In the genomic region with DNA sequence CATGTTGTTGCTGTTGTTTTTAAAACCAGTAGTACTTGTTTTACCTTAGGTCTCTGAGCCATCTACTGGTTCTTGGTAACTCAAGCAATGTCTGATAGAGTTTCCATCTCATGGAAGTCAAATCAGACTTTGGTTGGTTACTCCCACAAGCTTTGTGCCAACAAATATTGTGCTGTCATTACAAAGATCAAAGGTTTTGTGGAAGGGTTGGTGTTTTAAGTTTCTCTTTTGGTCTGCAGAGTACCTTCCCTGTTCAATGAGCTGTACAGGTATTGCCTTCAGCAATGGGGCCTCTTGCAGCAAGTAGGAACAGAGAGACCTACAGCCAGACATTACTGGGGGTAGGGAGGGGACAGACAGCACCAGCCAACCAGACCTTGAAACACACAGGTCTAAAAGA, we compare ENCODE assay signal across 24 mouse cellular contexts. TPM values are rescaled to one million over a fixed set of nuclear protein-coding genes. Genes with fewer than 3 reads are reported as not detected.
DNase-seq lines count a peak whose midpoint lies in the region; ATAC-seq lines count a peak whose summit lies in the region.
"Had no signal": no experiment of that assay in that cellular context is flagged by ENCODE, and none has a peak within 500 bp of the region (broad histone marks: within the 10 kb centered on the region; RNA-seq: fewer than 3 reads in every experiment).

No protein-coding gene starts in this region.

- no peak overlapping the region for H3K4me2 ChIP-seq in kidney, embryonic 14.5 days (replicated peaks; ENCODE audit: low read depth, low read length)
- H3K4me2 ChIP-seq in forebrain, embryonic 12.5 days = no peak overlapping the region
- H3K4me2 ChIP-seq: embryonic facial prominence, embryonic 15.5 days; forebrain, embryonic 15.5 days; heart, embryonic 11.5 days; heart, embryonic 15.5 days; hindbrain, embryonic 14.5 days had no signal

- no peak overlapping the region for H3K9ac ChIP-seq in kidney, embryonic 14.5 days (ENCODE audit: low read depth, low read length)
- no peak overlapping the region for H3K9ac ChIP-seq in forebrain, embryonic 12.5 days
- H3K9ac ChIP-seq: embryonic facial prominence, embryonic 15.5 days; forebrain, embryonic 15.5 days; heart, embryonic 15.5 days; hindbrain, embryonic 14.5 days had no signal

- ATAC-seq in kidney, embryonic 14.5 days (ENCODE audit: low FRiP score, low TSS enrichment) = no peak
- no peak for ATAC-seq in forebrain, embryonic 12.5 days (ENCODE audit: low FRiP score)
- ATAC-seq: forebrain, embryonic 15.5 days; Patski had no signal

- no peaks in the 10 kb centered on the region for H3K9me3 ChIP-seq in kidney, embryonic 14.5 days (ENCODE audit: control insufficient read depth, low read length)
- H3K9me3 ChIP-seq in forebrain, embryonic 12.5 days = no peaks in the 10 kb centered on the region
- H3K9me3 ChIP-seq: embryonic facial prominence, embryonic 15.5 days; forebrain, embryonic 10.5 days; forebrain, embryonic 15.5 days; heart, embryonic 15.5 days; hindbrain, embryonic 10.5 days had no signal

- no peaks in the 10 kb centered on the region for H3K4me1 ChIP-seq in kidney, embryonic 14.5 days (ENCODE audit: control insufficient read depth, insufficient read depth, low read length)
- no peaks in the 10 kb centered on the region for H3K4me1 ChIP-seq in forebrain, embryonic 12.5 days
- H3K4me1 ChIP-seq: embryonic facial prominence, embryonic 15.5 days; forebrain, embryonic 10.5 days; forebrain, embryonic 15.5 days; heart, embryonic 15.5 days; hindbrain, embryonic 10.5 days had no signal

- no peak overlapping the region for H3K4me3 ChIP-seq in kidney, embryonic 14.5 days (ENCODE audit: low read length)
- no peak overlapping the region for H3K4me3 ChIP-seq in forebrain, embryonic 12.5 days (replicated peaks)
- H3K4me3 ChIP-seq: embryonic facial prominence, embryonic 15.5 days; erythroblast, embryonic 14.5 days; forebrain, embryonic 10.5 days; forebrain, embryonic 15.5 days; heart, embryonic 15.5 days; hindbrain, embryonic 10.5 days had no signal

- peak; percentile 8 to 10 for DNase-seq in kidney, adult 8-10 months
- DNase-seq in A20 (ENCODE audit: low read depth, low spot score) = peak; percentile 27
- peak; percentile 3 for DNase-seq in CD4-positive, CD25-positive, alpha-beta regulatory T cell, adult 2 months (ENCODE audit: low read depth, low spot score)
- peak; percentile 11 for DNase-seq in induced T-regulatory cell, adult 2 months (ENCODE audit: low read depth)
- DNase-seq in cerebellum, postnatal 14 days = no peak
- no peak for DNase-seq in layer of hippocampus, adult 9-10 months (ENCODE audit: low spot score)
- DNase-seq: adrenal gland, adult 2 months; adrenal gland, postnatal 25 days; cerebellum, adult 2 months; cerebellum, postnatal 10 days; embryo, embryonic 11 days; heart, adult 18-20 months had no signal

- H3K36me3 ChIP-seq in kidney, embryonic 14.5 days (ENCODE audit: control insufficient read depth, insufficient read depth, low read length) = no peaks in the 10 kb centered on the region
- no peaks in the 10 kb centered on the region for H3K36me3 ChIP-seq in forebrain, embryonic 12.5 days (replicated peaks)
- H3K36me3 ChIP-seq: embryonic facial prominence, embryonic 15.5 days; forebrain, embryonic 10.5 days; forebrain, embryonic 15.5 days; heart, embryonic 15.5 days; hindbrain, embryonic 10.5 days had no signal

- H3K27ac ChIP-seq in kidney, embryonic 14.5 days (ENCODE audit: low read depth, low read length) = no peak overlapping the region
- no peak overlapping the region for H3K27ac ChIP-seq in forebrain, embryonic 12.5 days
- H3K27ac ChIP-seq: embryonic facial prominence, embryonic 15.5 days; forebrain, embryonic 10.5 days; forebrain, embryonic 15.5 days; heart, embryonic 15.5 days; hindbrain, embryonic 10.5 days; hindbrain, embryonic 14.5 days had no signal

- H3K27me3 ChIP-seq in kidney, embryonic 14.5 days (ENCODE audit: control insufficient read depth, insufficient read depth, low read length) = no peaks in the 10 kb centered on the region; the same call in 1 of the 2 replicates
- peaks cover 11% of the 10 kb centered on the region; the same call in 1 of the 2 replicates for H3K27me3 ChIP-seq in forebrain, embryonic 12.5 days
- H3K27me3 ChIP-seq: CH12.LX; forebrain, embryonic 15.5 days; heart, embryonic 15.5 days had no signal

RNA-seq across cellular contexts. Expression of a gene that starts 5.5 kb away (rescaled TPM):
- polyA plus RNA-seq in kidney, embryonic 14.5 days (2014; fragmentation: Nextera tagmentation; extraction: Ambion mirVana) = 7.6 and 12.8 TPM in 2 replicates
- polyA plus RNA-seq in forebrain, embryonic 12.5 days (2016; fragmentation: Nextera tagmentation; extraction: Ambion mirVana) = 14.8 and 17.9 TPM in 2 replicates

Comparison
In these comparisons a context has a peak if more than half of its experiments do, and no peak if none do; other contexts are left out.
1. DNase-seq: peak in kidney, adult 8-10 months (2 of 2), A20 (single experiment), CD4-positive, CD25-positive, alpha-beta regulatory T cell, adult 2 months (single experiment) and induced T-regulatory cell, adult 2 months (single experiment); none in cerebellum, postnatal 14 days (0 of 2) and layer of hippocampus, adult 9-10 months (single experiment).